ENCODE assay signal across 10 mouse cellular contexts in genomic region chr8:87892891-87893290, GRCm38 (mm10).
A peak's percentile ranks its signal among the peaks of the same experiment; 100 is the strongest.
DNase-seq lines count a peak whose midpoint lies in the region; ATAC-seq and TF ChIP-seq lines count a peak whose summit lies in the region.
"Had no signal": no experiment of that assay in that cellular context is flagged by ENCODE, and none has a peak within 500 bp of the region (broad histone marks: within the 10 kb centered on the region; RNA-seq: fewer than 3 reads in every experiment).

No protein-coding gene starts in this region.

- H3K4me2 ChIP-seq in kidney, embryonic 14.5 days (replicated peaks; ENCODE audit: low read depth, low read length), result no peak overlapping the region
- H3K4me2 ChIP-seq in hindbrain, embryonic 15.5 days, result no peak overlapping the region

- no peaks in the 10 kb centered on the region for H3K9me3 ChIP-seq in kidney, embryonic 14.5 days (ENCODE audit: control insufficient read depth, low read length)
- no peaks in the 10 kb centered on the region for H3K9me3 ChIP-seq in hindbrain, embryonic 15.5 days

- DNase-seq in kidney, postnatal 14 days, result no peak
- no peak for DNase-seq in testis, postnatal 14 days (ENCODE audit: low spot score)
- DNase-seq in thymus, postnatal 36 days, result no peak
- no peak for DNase-seq in embryo, embryonic 10 days (ENCODE audit: low spot score)
- DNase-seq: cerebellum, adult 18-20 months; lung, adult 18-20 months had no signal

- H3K4me1 ChIP-seq in kidney, embryonic 14.5 days (ENCODE audit: control insufficient read depth, insufficient read depth, low read length), result peaks cover 35% of the 10 kb centered on the region
- peaks cover 5% of the 10 kb centered on the region for H3K4me1 ChIP-seq in testis, adult 2 months (ENCODE audit: control insufficient read depth, insufficient read depth, low read length)
- H3K4me1 ChIP-seq in hindbrain, embryonic 15.5 days (replicated peaks), result peaks cover 70% of the 10 kb centered on the region

- no peak for TF ChIP-seq CTCF in testis, adult 2 months (IDR thresholded peaks at IDR 0.05; ENCODE audit: control insufficient read depth, insufficient read depth, insufficient replicate concordance, low read depth, low read length)

- no peak overlapping the region for H3K4me3 ChIP-seq in kidney, embryonic 14.5 days (ENCODE audit: low read length)
- H3K4me3 ChIP-seq in testis, adult 2 months (ENCODE audit: control insufficient read depth, low read depth, low read length), result no peak overlapping the region
- H3K4me3 ChIP-seq in hindbrain, embryonic 15.5 days, result no peak overlapping the region

- no peaks in the 10 kb centered on the region for H3K36me3 ChIP-seq in kidney, embryonic 14.5 days (ENCODE audit: control insufficient read depth, insufficient read depth, low read length)
- no peaks in the 10 kb centered on the region for H3K36me3 ChIP-seq in testis, adult 2 months (ENCODE audit: control insufficient read depth, insufficient read depth, low read length)
- H3K36me3 ChIP-seq in hindbrain, embryonic 15.5 days, result no peaks in the 10 kb centered on the region

- H3K27ac ChIP-seq in kidney, embryonic 14.5 days (ENCODE audit: low read depth, low read length), result peak overlapping the region; percentile 74; the same call in 1 of the 2 replicates
- H3K27ac ChIP-seq in testis, adult 2 months (ENCODE audit: control insufficient read depth, insufficient read depth, low read depth, low read length), result peak overlapping the region; percentile 59
- H3K27ac ChIP-seq in hindbrain, embryonic 15.5 days (replicated peaks), result peak overlapping the region; percentile 57

- H3K27me3 ChIP-seq in kidney, embryonic 14.5 days (ENCODE audit: control insufficient read depth, insufficient read depth, low read length), result no peaks in the 10 kb centered on the region
- no peaks in the 10 kb centered on the region for H3K27me3 ChIP-seq in testis, adult 2 months (ENCODE audit: control insufficient read depth, insufficient read depth, low read length)
- H3K27me3 ChIP-seq in hindbrain, embryonic 15.5 days, result no peaks in the 10 kb centered on the region

- WGBS in kidney, embryonic 14.5 days, result 86% methylated on average over 6 of the region's 6 CpGs
- 54% methylated on average over 6 of the region's 6 CpGs for WGBS in hindbrain, embryonic 15.5 days

- no peak overlapping the region for H3K9ac ChIP-seq in kidney, embryonic 14.5 days (ENCODE audit: low read depth, low read length)
- H3K9ac ChIP-seq in hindbrain, embryonic 15.5 days, result no peak overlapping the region

- TF ChIP-seq POLR2A in testis, adult 2 months (IDR thresholded peaks at IDR 0.05; ENCODE audit: control insufficient read depth, low read depth, low read length), result no peak

- ATAC-seq in kidney, embryonic 14.5 days (ENCODE audit: low FRiP score, low TSS enrichment), result no peak
- peak; percentile 17; the same call in 1 of the 2 replicates for ATAC-seq in hindbrain, embryonic 15.5 days (ENCODE audit: low FRiP score, low read depth)
- ATAC-seq: intestine, postnatal 0 days had no signal
